Mouse (Mus musculus): Measurements from ENCODE around the gene Sgta.
"Not testable (repeated sequence)": the region's sequence is repeated elsewhere in the genome, so short reads cannot be mapped to it uniquely, and the experiment has no call there.

Gene Sgta

DNA sequence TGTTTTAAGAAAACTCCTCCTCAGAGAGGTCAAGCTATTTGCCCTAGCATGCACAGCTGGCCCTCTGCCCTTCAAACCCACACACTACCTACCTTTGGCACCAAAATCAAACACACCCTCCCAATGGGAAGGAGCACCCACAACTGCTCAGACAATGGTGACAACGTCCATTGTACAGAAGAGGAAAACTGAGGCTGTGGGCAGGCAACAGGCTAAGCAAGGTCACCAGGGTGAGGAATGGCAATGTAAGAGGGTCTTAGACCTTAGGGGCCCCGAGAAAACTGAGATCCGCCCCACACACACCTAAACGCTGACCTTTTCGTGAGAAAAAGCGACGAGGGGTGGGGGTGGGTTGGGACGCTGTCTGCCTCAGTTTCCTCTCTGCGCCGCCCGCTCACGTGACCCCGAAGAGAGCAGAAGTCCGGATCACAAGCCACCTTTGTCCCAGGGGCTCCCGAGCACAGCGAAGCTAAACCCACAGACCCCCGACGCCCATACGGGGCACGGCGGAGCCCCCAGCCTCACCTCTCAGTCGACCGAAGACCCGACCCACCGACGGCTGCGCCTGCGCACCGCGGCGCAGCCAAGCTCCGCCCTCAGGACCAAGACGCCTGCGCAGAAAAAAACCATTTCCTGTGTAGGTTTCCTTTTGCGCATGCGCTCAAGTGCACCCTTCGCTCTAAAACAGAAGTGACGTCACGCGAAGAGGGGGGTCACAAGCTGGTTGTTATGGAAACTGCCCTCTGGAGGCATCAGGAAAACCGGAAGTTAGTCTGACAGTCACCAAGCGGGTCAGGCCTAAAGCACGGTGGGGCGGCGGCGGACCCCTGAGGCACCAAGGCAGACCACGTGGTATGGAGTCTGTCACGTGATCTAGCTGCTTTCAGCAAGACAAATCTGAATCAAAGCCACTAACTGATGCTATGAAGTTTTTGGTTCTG is at the start of gene Sgta:
Gene Sgta, minus strand, starts transcription at position 579 of the 941 bp plus-strand sequence.
- DNase-seq (ENCODE audit: low read depth, low spot score), result peak; percentile 100

DNA sequence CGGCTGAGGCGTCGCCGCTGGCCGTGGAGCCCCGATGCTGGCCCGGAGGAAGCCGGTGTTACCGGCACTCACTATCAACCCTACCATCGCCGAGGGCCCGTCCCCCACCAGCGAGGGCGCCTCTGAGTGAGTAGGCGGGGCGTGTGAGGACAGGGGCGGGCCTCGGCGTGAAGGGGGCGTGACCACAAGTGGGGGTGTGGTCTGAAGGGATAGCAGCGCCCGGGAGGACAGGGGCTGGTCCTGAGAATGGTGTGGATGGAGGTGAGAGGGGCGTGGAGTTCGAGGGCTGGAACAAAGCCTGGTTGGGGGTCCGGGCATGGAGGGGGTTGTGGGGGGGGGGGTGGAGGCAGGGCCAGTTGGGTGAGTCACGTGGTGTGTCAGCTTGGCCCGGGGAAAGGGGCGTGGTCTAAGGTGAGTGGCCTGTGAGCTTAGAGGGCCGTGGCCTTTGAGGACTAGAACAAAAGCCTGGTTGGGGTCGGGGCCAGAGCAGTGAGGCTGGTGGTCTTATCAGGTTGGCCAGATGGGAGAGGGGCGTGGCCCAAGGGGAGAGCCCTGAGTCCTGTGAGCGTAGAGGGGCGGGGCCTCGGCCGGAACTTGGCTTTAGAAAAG is 46.2 kb upstream of the Sgta start:
- peak; percentile 74 for DNase-seq (ENCODE audit: low read depth, low spot score)

DNA sequence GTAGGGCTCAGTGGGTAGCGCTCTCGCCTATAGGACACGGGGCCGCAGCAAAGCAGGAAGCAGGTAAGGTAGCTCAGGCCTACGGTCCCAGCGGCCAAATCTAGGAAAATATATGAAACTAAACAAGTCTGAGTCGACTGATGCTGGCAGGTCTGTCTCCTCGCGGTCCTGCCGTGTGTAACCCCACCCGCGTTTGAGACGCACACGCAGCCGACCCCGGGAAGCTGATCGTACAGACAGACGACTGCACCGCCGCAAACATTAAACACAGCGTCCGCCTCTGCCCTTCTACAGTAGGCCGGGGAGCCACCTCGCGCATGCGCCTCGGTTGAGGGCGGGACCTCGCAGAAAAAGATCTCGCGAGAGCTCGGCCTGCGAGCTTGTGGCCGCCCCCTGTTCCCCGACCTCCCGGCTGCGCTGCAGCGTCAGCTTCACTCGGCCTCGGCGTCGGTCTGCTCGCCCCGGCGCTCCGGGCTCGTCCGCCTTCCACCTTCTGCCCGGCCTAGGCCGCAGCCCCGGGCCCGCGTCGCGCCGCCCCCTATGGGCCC is 45.7 kb upstream of the Sgta start, which contains the start of gene Map2k2:
Gene Map2k2, plus strand, starts transcription at position 351 of the 548 bp plus-strand sequence.
- peak; percentile 95 for DNase-seq (ENCODE audit: low read depth, low spot score)

DNA sequence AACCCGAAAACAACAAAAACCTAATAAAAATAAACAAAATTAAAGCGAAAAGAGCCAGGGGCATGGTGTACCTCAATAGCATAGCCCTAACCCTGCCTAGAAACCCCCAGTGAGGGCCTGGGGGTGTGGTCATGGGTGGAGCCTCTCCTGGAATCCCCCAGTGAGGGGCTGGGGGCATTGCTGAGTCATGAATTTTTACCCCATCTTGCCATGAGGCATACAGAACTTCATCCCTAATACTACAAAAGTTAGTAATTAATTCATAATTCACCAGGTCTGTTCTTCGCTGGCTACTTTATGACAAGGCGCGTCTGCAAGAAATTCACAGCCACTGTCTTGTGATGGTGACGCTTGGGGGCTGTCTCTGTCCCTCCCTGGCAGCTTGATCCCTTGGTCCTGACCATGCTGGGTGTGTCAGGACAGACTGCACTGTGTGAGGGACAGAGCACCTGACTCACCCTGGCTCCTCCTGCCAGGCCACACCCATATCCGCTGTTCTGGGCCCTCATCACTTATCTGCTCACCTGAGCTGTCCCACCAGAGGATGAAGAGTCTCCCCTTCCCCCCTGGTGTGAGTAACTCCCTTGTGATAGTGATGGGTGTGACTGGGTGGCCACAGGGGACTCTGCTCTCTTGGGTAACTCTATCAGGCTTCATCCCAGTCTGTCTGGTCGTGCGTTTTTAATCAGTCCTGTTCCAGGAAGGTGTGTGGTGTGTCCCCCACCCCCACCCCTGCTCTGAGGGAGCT is 35.1 kb upstream of the Sgta start:
- no peak for DNase-seq (ENCODE audit: low read depth, low spot score)

DNA sequence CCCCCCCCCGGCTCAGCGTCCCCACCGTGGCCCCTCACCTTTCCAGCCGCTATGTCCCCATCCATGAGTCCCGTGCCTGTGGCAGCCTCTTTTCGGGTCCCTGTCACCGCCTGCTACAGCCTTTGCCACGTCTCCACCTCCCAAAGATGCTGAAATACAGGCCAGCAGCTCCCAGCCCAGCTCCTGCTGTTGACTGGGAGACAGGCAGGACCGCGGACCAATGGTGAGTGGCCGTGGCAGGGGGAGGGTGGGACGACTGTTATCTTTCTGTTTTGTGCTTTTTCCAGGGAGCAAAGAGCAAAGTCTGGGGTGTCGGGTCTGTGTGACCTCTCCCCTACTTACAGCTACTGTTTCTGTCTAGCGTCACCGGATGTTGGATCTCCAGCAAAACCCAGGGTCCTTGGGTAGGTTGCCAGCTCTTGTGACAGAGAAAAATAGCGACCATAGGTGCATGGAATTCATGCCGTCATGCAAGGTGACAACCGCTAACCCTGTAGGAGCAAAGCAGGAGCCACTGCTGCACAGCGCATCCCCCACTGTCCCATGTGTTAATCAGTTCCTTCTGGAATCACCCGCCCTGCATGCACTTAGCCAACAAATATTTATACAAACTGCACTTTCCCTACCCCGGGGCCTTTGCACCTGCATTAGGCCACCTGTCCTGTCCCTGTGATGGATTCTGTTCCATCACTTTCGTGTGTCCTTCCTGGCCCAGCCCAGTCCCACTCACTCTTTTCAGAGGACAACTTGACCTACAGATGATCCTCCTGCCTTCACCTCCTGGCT is 32.7 kb upstream of the Sgta start:
- DNase-seq (ENCODE audit: low read depth, low spot score), result no peak

DNA sequence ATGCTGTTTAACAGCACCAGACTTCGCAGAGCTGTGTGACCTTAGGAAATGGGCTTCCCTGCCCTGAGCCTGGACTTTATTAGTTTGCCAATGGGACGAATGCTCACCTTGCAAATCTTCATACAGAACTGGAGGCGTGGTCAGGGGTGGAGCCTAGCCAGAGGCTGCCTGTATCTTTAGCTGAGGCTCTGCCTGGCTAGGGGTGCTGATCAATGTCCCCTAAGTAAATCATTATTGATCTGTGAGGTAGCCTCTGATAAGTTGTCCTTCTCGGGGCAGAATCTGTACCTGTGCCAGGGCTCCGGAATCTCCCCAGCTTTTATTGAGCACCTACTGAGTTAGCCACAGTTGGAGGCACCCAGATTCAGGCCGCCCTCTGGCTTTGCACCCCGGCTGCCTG is 30.6 kb upstream of the Sgta start:
- DNase-seq (ENCODE audit: low read depth, low spot score), result no peak

DNA sequence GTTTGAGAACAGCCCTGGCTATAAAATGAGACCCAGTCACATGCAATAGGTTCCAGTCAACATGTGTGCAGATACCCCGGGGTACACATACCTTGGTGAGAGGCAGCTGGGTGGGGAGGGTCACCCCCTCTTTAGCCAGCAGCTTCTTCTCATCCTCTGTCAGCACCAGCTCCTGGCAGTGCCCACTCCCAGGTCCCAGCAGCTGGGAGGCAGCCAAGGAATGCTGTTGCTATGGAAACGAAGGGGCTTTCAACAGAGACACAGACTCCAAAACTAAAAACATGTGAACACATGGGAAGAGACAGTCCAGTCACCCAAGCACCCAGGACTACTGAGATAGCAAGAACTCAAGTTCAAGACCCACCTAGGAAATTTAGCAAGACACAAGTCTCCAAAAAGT is 29.2 kb upstream of the Sgta start:
- no peak for DNase-seq (ENCODE audit: low read depth, low spot score)

DNA sequence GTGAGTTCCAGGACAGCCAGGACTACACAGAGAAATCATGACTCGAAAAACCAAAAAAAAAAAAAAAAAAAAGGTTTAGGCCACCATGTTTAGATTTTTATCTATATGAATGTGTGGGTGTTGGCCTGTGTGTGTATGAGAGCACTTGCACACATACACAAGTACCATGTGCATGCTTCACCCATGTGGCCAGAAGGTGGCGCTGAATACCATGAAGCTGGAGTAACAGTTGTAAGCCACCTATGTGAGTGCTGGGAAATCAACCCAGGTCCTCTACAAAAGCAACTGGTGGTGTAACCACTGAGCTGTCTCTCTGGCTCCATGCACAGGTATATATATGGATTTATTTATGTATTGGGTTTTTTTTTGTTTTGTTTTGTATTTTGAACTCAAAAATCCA is 27.0 kb upstream of the Sgta start:
- DNase-seq (ENCODE audit: low read depth, low spot score), result no peak

DNA sequence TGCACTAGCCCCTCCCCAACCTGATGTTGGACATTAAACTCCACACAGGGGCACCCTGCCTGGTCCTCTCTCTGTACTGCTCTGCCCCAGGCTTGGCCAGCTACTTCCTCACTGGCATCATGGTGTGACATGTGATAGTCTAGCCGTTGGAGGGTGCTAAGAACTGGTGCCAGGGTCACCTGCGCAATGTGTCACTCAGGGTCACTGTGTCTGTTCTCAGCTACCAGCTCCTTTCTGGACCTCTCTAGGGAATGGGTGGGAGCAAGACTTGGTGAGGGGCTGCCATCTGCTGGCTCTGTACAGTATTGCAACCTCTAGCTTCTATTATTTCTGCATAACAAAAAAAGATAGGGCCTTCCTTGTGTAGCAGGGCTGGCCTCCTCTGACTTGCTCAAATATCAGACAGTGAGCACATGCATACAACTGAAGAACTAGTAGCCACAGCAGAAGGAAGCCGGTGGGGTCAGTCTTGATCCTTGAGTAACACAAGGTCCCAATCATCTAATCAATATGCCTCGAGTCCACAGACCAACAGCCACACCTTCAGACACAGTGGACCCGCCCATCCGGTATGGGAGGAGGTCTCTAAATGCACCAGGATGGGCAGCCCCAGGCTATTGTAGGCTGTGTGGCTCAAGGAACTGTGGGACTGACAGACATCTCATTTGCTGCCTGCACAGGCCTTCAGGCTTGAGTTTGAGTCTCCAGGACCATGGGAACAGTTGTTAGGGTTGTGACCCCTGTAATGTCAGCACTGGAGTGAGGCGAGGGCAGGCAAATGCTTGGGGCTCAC is 22.4 kb upstream of the Sgta start:
- peak; percentile 46 for DNase-seq (ENCODE audit: low read depth, low spot score)

DNA sequence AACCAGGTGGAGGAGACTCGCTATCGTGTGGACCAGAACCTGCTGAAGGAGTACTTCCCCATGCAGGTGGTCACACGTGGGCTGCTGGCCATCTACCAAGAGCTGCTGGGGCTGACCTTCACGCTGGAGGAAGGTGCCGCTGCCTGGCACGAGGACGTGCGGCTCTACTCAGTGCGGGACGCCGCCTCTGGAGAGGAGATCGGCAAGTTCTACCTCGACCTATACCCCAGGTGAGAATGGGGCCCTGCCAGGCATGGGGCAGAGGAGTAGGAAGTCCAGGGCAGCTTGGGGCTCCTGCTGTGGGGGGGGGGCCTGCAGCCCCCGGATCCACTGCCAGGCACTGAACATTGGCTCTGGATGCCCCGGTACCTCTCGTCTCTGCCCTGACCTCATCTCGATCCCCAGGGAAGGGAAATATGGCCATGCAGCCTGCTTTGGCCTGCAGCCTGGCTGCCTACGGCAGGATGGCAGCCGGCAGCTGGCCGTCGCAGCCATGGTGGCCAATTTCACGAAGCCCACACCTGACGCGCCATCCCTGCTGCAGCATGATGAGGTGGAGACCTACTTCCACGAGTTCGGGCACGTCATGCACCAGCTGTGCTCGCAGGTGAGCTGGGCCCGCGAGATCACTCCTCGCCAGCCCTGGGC is 20.2 kb upstream of the Sgta start:
- DNase-seq (ENCODE audit: low read depth, low spot score), result no peak

DNA sequence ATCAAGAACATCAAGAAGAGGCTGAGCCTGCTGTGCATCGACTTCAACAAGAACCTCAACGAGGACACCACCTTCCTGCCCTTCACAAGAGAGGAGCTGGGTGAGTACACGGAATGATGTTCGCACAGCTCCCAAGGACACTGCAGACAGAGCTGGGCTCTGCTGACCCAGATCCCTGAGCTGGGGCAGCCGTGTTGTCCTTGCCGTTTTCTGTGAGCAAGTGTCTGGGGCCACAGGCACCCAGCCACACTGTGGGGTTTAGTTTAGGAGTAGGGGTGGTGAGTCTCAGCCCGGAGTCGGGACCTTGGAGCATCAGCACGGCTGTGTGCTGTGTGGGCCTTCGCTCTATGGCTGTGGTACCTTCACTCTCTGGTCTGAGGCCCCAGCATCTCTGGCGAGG is 17.9 kb upstream of the Sgta start:
- no peak for DNase-seq (ENCODE audit: low read depth, low spot score)

DNA sequence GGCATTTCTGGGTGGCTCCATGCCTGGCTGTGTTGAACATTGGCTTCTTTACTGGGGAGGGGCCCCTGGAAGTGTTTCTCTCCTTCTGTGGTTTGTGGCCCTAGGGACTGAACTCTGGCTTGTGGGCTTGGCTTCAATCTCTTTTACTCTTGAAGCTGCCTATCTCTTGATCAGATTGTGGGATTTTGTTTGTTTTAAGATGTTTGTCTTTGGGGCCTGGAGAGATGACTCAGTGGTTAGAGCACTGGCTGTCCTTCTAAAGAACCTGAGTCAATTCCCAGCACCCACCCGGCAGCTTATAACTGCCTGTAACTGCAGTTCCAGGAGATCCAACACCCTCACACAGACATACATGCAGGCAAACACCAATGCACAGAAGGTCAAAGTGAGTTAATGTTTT is 16.4 kb upstream of the Sgta start:
- DNase-seq (ENCODE audit: low read depth, low spot score), result no peak

DNA sequence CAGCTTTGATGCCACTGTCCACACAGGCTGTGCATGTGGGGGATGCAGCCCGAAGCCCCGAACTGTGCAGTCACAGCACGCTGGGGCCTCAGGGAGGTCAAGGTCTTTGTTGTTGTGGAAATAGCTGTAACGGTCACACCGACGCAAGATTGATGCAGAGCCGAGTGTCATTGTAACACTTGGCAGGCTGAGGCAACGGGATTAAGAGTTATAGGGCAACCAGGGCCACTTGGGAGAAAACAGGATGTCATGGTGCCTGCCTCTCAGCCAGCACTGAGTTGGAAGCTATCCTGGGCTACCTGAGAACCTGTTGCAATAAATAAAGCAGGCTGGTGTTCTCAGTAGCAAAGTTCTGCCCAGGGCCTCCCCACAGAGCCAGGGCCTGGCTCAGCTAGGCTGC is 15.8 kb upstream of the Sgta start:
- no peak for DNase-seq (ENCODE audit: low read depth, low spot score)

DNA sequence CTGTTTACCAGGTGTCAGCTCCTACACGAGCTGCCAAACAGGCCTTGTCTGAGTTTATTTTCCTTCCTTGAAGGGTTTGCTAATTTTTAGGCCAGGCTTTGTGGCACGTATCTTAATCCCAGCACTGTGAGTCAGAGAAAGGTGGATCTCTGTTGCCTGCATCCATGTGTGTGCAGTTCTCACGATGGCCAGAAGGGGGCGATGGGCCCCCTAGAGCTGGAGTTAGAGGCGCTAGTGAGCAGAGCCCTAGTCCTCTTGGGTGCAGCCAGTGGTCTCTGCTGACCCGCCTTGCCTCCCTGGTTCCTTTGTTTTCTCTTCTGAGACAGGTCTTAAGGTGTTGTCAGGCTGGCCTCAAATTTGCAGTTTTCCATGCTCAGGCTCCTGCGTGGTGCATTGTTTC is 13.5 kb upstream of the Sgta start:
- no peak for DNase-seq (ENCODE audit: low read depth, low spot score)

DNA sequence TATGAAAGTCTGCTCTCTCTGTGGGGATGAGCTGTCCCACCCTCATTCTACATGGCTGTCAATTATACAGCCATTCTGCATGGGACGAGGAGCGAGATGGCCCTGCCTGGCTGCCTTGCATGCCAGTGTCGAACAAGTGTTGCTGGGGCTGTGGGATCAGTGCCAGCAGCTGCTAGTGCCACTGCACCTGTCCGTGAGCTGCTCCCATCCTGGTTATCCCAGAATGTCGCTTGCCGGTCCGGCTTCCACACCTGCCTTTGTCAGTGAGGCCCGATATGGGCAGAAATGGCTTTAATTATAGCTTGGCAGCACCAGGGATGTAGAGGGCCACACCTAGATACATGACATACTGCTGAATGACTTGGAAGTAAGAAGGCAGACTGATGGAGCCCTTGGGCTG is 12.3 kb upstream of the Sgta start:
- no peak for DNase-seq (ENCODE audit: low read depth, low spot score)

DNA sequence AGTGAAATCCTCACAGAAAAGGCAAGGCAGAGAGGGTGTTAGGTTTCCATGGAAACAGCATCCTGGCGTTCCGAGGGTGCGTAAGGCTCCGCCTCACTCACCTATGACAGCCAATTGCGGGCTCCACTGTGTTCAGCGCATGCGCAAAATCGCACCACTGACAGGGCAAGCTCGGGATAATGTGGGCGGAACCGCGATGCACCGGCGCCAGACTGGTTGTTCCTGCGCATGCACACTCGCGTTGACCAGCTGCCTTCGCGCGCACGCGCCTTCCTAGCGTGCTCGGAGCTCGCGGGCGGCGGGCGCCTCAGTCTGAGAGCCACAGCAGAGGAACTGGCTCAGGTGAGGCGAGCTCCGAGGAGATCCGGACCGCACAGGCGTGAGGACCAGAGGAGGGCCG is 9.9 kb upstream of the Sgta start, which contains the start of gene Thop1:
Gene Thop1, plus strand, starts transcription at position 200 of the 400 bp plus-strand sequence.
- peak; percentile 99 for DNase-seq (ENCODE audit: low read depth, low spot score)

DNA sequence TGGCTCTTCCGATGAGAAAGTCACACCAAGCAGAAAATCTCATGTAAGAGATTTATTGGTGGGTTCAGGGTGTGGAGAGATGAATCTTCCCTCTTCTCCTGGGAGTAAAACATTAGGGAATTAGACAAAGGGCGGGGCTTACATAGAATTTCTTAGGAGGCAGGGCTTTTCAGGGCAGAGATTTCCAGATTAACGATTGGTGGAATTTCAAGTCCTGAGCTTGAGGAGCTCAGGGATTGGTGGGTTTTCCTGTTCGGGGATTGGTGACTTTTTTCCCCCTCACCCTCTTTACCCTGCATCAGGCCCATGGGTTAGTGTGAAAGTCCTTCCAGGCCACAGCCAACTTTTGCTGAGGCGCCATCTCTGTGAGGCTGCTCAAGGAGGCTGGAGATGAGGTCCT is 8.7 kb upstream of the Sgta start:
- no peak for DNase-seq (ENCODE audit: low read depth, low spot score)

DNA sequence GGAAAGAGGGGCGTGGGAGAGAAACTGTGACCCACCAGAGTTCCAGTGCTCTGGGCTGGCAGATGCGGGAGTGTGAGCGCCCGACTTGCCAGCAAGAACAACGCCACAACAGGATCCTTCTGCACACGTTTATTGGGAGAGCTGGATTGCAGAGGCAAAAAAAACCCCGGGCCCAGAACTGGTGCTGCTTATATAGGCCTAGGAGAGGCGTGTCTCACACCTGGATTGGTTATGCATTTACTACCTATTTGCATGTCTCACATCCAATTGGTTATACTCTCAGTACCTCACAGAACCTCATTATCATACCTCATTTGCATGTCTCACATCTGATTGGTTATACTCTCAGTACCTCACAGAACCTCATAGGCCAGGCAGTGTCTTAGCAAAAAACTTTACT is 4.5 kb upstream of the Sgta start:
- DNase-seq (ENCODE audit: low read depth, low spot score), result not testable (repeated sequence)

DNA sequence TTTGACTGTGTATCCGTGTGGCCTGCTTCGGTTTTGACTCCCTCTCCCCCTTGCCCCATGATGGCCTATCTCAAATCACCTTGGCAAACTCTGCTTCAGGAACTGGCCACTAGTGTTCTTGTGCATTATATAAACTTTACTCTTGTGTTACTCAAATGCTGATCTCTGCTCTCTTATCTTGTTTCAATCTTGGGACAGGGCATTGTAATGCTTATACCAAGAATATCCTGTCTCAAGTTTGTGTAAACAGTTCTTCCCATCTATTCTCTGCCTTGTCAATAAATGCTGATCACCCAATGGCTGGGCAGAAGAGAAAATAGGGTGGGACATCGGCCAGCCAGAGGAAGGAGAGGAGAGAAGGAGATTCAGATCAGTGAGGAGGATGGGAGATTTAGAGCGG is 2.7 kb upstream of the Sgta start:
- no peak for DNase-seq (ENCODE audit: low read depth, low spot score)

DNA sequence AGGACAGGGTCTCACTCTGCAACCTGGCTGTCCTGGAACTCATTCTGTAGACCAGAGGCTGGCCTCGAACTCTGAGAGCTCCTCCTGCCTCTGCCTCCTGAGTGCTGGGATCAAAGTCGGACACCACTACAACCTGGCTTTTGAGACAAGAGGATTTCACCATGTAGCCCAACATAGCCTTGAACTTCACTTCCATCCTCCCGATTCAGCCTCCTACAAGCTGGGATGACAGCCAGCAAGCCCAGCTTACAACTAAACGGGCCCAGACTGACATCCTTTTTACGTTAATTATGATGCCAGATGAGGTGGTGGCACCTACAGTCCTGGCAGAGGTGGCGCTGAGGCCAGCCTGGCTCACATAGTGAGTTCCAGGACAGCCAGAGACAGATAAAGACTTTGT is 1.1 kb downstream of the Sgta start:
- DNase-seq (ENCODE audit: low read depth, low spot score), result no peak

All from embryo, embryonic 11.5 days (tissue).